Mouse (Mus musculus) brain, embryonic 14.5 days (tissue): Measurements from ENCODE around the gene Trpm1. TPM values are rescaled to one million over a fixed set of nuclear protein-coding genes. Genes with fewer than 3 reads are reported as not detected.

Experiments used
- DNase-seq: peaks from one replicate; pipeline ENCODE4 v3.0.0-alpha.2; 2011; ENCODE audit warnings: low read depth
- CTCF ChIP-seq: fragments of 200-500 bp; IDR thresholded peaks from 2 replicates; pipeline ENCODE4 v1.5.1; 2012; ENCODE audit warnings: inconsistent platforms, mild to moderate bottlenecking, moderate library complexity, borderline replicate concordance; ENCODE audit not compliant: insufficient read depth, insufficient read length; ENCODE audit errors: extremely low read depth
- POLR2A ChIP-seq: fragments of 200-500 bp; IDR thresholded peaks from 2 replicates; pipeline ENCODE4 v1.6.1; 2012; ENCODE audit warnings: mild to moderate bottlenecking, inconsistent platforms, borderline replicate concordance; ENCODE audit not compliant: poor library complexity, insufficient read depth, insufficient read length, severe bottlenecking; ENCODE audit errors: extremely low read depth
- polyA plus RNA-seq: library from polyadenylated mRNA; depleted of rRNA; stranded (reverse); fragments of >200 nt; gene quantifications from 2 replicates; pipeline ENCODE4 v1.2.3, GENCODE M21; 2012; rRNA removed

The Trpm1 gene
- polyA plus RNA-seq, 1 experiment, result 0.31 TPM

DNA sequence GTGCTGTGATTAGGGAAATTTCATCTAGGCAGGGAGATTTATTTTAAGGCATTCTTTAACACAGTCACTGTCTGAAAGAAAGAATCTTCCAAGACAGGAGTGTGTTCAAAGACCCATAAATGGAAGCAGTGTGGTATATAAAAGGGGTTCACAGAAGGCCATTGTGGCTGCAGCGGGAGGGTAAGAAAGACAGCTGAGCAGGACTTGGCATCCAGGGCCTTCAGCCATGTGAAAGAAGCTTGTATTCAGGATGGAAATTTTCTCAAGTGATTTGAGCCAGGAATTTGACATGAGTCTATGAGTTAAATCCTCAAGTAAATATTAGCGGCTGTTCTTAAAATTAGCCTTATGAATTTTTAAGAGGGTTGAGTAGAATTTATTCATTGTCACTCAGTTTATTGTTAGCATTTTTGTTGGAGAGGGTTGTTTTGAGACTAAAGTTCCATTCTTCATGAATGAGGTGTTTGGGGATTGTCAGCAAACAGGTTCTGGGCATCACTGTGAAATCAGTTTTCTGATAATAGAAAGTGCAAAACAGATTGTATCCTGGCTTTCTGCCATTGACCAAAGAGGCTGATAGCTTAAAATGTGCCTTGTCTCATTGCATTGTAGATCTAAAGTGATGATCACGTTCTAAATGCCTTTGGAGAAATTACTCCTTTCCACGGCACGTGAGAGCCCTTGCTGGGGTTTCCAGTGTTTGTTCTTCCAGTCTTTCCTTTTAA is 142.8 kb downstream of the Trpm1 start:
- TF ChIP-seq CTCF, result no peak
- no peak for TF ChIP-seq POLR2A

DNA sequence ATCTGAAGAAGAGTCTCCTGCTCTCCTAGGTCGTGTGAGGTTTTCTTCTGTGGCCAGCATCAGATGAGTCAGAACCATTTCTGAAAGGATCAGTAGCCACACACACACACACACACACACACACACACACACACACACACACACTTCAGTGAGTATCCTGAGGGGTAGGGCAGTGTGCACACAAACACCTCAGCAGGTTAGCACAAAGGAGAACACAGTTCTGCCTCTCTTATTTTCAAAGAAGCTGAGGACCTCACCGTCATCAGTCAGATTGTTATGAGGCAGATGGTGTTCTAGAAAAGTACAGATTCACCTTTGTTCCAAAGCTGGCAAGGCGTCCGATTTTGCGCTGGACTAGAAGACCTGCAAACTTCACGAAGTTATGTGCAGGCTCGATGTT is 156.6 kb downstream of the Trpm1 start:
- DNase-seq, result no peak
- TF ChIP-seq POLR2A, result no peak
- TF ChIP-seq CTCF, result no peak

More for the DNA sequence above, 142.8 kb downstream of the Trpm1 start:
- DNase-seq, result peak; percentile 68

DNA sequence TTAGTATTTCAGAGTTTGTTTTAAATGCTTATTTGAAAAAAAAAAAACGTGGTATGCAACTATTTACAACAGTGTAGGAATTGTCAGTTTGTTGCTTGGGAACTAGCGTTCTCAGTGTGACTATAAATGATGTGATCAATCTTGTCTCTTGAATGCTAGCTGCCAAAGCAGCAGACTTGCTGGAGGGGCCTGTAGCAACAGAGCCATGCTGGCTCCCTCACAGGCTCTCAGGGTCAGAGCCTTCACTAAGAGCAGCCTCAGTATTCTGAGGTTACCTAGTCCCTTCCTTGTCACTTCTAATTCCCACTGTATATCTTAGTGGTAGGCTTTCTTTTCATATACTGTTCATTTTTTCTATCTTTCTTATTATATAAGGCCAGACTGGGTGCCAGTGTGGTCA is 157.1 kb downstream of the Trpm1 start:
- DNase-seq, result no peak
- TF ChIP-seq POLR2A (no peak), CTCF (no peak)

DNA sequence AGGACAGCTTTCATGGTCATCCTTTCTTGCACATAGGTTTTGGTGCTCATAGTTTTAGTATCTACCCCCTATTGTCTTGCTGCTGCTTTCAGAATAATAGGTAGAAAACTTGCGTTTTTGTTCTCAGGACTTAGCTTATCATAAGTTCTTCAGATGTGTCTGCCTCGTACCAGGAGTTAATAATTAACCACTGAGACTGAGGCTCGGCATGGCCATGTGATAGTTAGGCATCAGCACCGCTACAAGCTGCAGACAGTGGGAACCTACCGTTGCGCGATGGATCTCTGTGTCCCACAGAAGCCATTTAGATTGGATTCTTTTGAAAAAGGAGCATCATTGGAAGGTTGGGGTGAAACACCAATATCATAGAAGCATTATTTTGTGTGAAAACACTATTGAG is 159.2 kb downstream of the Trpm1 start:
- TF ChIP-seq POLR2A, result no peak
- no peak for TF ChIP-seq CTCF
- DNase-seq, result no peak

Other genes with a start within 250 kb of the Trpm1 start
- gene E030018B13Rik, start 237.0 kb upstream of the Trpm1 start, polyA plus RNA-seq, result not detected in 2 replicates
- gene Klf13, start 214.9 kb upstream of the Trpm1 start, polyA plus RNA-seq, result 12.4 and 19.8 TPM in 2 replicates
- 6.8 and 10.0 TPM in 2 replicates for gene Mtmr10, start 133.8 kb downstream of the Trpm1 start, polyA plus RNA-seq
- 3.4 and 4.5 TPM in 2 replicates for gene Fan1, start 220.3 kb downstream of the Trpm1 start, polyA plus RNA-seq
- 9.3 and 12.9 TPM in 2 replicates for gene Mphosph10, start 238.4 kb downstream of the Trpm1 start, polyA plus RNA-seq
- gene Mcee, start 238.8 kb downstream of the Trpm1 start, polyA plus RNA-seq, result 23.7 and 27.5 TPM in 2 replicates